Mouse (Mus musculus): ENCODE data around the gene Ppp1r1b. TPM values are rescaled to one million over a fixed set of nuclear protein-coding genes. Genes with fewer than 3 reads are reported as not detected.

Ppp1r1b gene
- total RNA-seq, 2 experiments from 2014 or later = not detected

DNA sequence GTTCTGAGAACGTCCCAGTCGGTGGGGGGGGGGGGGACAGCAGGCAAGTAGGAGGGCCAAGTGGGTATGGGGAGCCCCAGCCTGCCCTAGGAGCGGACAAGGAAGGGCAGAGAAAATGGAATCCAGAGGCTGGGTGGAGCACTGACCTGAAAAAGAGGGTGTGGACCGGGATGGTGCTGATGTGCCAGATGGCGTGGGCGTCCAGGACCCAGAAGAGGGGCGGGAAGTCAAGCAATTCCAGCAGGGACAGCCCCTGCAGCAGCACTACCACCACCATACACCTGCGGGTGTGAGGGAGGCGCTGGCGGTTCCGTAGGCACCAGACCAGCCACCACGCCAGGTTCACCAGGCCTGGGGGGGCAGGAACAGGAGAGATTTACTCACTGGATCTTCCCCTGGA lies 41.9 kb downstream of the Ppp1r1b start:
- ATAC-seq (ENCODE audit: poor library complexity, severe bottlenecking) = no peak

DNA sequence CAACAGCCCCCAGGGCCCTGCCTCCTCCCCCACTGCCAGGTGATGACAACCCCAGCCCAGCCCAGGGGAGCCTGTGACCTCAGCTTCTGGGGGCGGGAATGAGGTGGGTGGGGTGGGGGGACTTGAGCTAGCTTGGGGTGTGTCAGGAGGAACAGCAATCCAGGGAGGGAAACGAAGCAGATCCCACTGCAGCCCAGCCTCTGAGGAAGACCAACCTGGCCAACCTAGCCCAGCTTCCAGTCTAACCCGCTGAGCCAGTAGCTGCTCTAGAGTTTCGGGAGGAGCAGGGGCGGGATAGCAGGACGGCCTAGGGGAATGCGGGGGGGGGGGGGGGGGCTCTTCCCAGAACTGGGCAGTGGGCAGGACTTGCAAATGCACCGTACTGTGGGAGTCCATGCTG lies 43.8 kb downstream of the Ppp1r1b start:
- ATAC-seq (ENCODE audit: poor library complexity, severe bottlenecking) = no peak

DNA sequence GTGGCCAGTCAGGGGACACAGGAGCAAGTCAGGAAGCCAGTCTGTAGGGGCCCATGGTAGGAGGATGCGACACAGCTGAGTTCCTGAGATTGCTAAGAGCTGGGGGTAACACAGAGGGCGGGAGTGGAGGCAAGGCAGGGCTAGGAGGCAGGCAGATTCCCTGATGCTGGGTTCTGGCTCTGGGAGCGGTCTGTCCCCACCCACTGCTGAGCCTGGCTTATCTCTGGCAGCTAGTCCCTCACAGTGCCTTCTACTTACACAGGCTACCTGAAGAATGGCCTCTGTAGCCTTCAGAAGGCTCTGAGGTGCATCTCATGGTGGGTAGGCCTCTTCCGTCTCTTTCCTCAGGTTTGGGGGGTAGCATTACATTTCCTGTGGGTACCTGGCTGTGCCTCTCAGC lies 44.4 kb downstream of the Ppp1r1b start:
- ATAC-seq (ENCODE audit: poor library complexity, severe bottlenecking) = peak; percentile 19; the same call in 1 of the 2 replicates

DNA sequence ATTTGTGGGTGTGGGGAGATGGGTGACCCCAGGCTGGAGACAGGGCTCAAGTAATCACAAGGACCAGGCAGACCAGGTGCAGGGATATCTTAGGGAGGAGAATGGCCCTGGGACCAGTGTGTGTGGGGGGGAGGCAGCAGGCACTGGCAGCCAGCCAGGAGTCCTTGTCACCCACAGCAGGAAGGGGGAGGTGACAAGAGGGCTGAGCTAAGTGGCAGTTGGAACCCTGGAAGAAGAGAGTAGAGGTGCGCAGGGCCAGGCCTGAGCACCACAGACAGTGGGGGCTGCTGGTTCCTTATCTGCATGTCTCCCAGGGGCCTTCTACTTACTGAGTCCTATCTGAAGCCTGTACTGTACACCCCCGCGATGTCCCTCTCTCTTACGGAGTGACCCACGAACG lies 45.1 kb downstream of the Ppp1r1b start:
- no peak for ATAC-seq (ENCODE audit: poor library complexity, severe bottlenecking)

DNA sequence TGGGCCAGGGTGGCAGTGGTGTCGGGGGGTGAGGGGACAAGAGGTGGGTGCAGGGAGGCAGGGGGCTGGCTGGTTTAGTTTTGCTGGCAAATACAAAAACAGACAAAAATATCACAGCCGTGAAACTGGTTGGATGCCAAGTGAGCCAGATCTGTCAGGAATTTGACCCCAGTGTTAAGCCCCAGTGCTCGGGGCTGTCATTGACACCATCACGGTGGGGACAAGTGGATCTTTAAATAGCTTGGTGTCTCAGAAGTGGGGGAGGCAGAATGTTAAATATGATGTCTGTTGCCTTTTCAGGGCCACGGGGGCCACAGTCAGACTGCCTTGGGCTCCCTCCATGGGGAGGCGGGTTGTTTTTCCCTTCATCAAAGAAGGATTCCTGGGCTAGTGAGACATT lies 46.1 kb downstream of the Ppp1r1b start:
- no peak for ATAC-seq (ENCODE audit: poor library complexity, severe bottlenecking)

DNA sequence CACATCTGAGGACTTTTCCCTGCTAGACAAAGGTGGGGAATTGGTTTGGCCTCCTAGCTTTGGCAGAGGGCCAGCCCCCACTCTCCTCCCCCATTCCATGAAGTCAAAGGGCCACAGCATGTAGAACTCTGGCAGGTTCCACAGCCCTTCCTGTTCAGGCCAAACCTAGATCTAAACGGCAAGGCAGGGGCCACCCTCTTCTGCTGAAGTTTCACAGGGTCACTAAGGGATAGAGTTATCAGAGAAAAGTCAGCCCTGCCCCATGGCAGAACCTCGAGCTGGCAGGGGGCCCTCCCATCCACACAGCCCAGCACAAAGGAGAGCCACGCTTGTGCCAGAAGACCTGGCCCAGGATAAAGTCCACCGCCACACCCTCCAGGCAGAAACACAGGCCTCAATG lies 46.8 kb downstream of the Ppp1r1b start:
- no peak for ATAC-seq (ENCODE audit: poor library complexity, severe bottlenecking)

DNA sequence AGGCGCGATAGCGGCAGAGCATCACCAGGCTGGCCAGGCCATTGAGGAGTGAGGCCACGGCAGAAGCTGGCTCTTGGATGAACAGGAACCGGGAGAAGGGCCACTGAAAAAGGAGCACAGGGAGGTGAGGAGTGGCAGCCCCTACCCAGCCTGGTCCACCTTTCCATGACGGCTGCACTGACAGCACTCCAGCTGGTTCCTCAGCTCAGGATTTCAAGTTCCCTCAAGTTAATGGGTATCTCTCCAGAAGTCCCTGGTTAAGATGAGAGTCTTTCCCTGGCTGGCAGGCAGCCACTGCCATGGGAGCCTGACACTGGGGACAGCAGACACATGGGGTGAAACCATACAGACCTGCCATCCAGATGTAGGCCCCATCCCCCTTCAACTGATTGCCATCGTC lies 49.7 kb downstream of the Ppp1r1b start:
- ATAC-seq (ENCODE audit: poor library complexity, severe bottlenecking) = no peak

DNA sequence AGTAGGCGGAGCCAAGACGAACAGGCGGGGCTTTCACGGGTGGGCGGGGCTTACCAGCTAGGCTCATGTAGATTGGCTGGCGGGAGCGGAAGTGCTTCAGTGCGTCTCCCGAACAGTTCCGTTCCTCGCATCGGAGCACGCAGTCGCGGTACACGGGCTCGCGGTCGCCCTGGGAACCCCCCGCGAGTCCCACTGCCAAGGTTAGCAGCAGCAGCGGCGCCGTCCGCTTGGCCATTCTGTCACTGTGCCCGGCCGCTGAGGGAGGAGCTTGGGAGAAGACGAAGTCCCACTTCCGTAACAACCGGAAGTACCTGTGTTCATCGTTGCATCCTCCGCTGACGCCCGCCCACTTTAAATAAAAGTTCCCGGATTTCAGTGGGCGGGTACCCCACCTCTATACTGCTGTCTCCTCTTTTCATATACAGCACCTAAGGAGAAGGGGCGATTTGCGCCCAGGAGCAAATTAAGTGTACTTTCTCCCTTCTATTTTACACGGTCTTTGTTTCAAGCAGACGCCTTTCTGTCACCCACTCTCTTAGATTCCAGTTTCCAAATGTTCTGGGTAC lies 52.0 kb downstream of the Ppp1r1b start, which contains the start of gene Pgap3:
Gene Pgap3, minus strand, starts transcription at position 330 of the 566 bp plus-strand sequence.
- ATAC-seq (ENCODE audit: poor library complexity, severe bottlenecking) = peak; percentile 95

DNA sequence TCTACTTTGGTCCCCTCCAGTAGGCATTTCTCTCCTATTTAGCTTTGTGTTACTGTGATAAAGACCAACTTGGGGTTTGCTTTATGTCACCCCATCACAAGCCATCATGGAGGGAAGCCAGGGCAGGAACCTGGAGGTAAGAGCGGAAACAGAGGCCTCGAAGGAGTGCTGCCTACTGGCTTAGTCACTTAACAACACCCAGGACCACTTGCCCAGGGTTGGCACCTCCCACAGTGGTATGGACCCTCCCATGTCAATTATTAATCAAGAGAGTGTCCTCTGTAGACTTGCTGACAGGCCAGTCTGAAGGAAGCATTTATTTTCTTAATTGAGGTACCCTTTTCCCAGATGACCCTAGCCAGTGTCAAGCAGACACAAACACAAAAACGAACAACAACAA lies 52.6 kb downstream of the Ppp1r1b start:
- ATAC-seq (ENCODE audit: poor library complexity, severe bottlenecking) = no peak

DNA sequence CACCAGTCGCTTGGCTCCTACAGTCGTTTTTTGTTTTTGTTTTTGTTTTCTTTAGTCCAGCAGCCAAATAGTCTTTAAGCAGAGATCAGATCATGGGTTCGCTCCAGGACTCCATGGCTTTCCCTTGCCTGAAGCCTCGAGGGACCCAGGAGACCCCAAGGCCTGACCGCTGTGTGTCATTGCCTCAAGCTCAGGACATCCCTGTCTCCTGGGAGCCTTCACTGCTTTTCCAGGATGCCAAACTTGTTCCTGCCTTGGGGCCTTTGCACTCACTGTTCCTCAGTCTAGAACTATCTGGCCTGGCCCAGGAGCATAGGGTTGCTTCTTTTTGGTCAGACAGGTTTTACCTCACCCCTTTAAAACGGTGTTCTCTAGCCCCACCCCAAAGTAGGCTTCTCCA lies 58.4 kb downstream of the Ppp1r1b start:
- ATAC-seq (ENCODE audit: poor library complexity, severe bottlenecking) = no peak

Other genes with a start within 250 kb of the Ppp1r1b start
- 11.3 and 12.6 TPM in 2 replicates for gene Fbxl20, start 198.0 kb upstream of the Ppp1r1b start, total RNA-seq (2015)
- 12.4 and 14.8 TPM in 2 replicates for gene Fbxl20, start 198.0 kb upstream of the Ppp1r1b start, total RNA-seq (2017)
- gene Med1, start 155.1 kb upstream of the Ppp1r1b start, total RNA-seq (2015) = 64.5 and 70.6 TPM in 2 replicates
- gene Med1, start 155.1 kb upstream of the Ppp1r1b start, total RNA-seq (2017) = 32.5 and 36.3 TPM in 2 replicates
- 40.6 and 43.8 TPM in 2 replicates for gene Cdk12, start 145.3 kb upstream of the Ppp1r1b start, total RNA-seq (2015)
- 50.2 and 52.2 TPM in 2 replicates for gene Cdk12, start 145.3 kb upstream of the Ppp1r1b start, total RNA-seq (2017)
- gene Neurod2, start 18.8 kb upstream of the Ppp1r1b start, total RNA-seq (2015) = not detected in 2 replicates
- not detected in 2 replicates for gene Neurod2, start 18.8 kb upstream of the Ppp1r1b start, total RNA-seq (2017)
- 24.0 and 28.5 TPM in 2 replicates for gene Stard3, start 10.0 kb downstream of the Ppp1r1b start, total RNA-seq (2015)
- 36.0 and 39.9 TPM in 2 replicates for gene Stard3, start 10.0 kb downstream of the Ppp1r1b start, total RNA-seq (2017)
- not detected in 2 replicates for gene Tcap, start 35.4 kb downstream of the Ppp1r1b start, total RNA-seq (2015)
- not detected in 2 replicates for gene Tcap, start 35.4 kb downstream of the Ppp1r1b start, total RNA-seq (2017)
- gene Pnmt, start 38.0 kb downstream of the Ppp1r1b start, total RNA-seq (2015) = not detected in 2 replicates
- not detected in 2 replicates for gene Pnmt, start 38.0 kb downstream of the Ppp1r1b start, total RNA-seq (2017)
- 2.1 and 3.3 TPM in 2 replicates for gene Pgap3, start 52.1 kb downstream of the Ppp1r1b start, total RNA-seq (2015)
- gene Pgap3, start 52.1 kb downstream of the Ppp1r1b start, total RNA-seq (2017) = 2.2 and 2.7 TPM in 2 replicates
- not detected in 2 replicates for gene Erbb2, start 64.1 kb downstream of the Ppp1r1b start, total RNA-seq (2015)
- gene Erbb2, start 64.1 kb downstream of the Ppp1r1b start, total RNA-seq (2017) = 0.28 TPM in 1 of 2 replicates, not detected in the other
- gene Mien1, start 90.6 kb downstream of the Ppp1r1b start, total RNA-seq (2015) = 56.6 and 65.4 TPM in 2 replicates
- 31.5 and 38.0 TPM in 2 replicates for gene Mien1, start 90.6 kb downstream of the Ppp1r1b start, total RNA-seq (2017)
- not detected in 2 replicates for gene Grb7, start 98.0 kb downstream of the Ppp1r1b start, total RNA-seq (2015)
- gene Grb7, start 98.0 kb downstream of the Ppp1r1b start, total RNA-seq (2017) = not detected in 2 replicates
- 6.0 and 9.9 TPM in 2 replicates for gene Ikzf3, start 197.6 kb downstream of the Ppp1r1b start, total RNA-seq (2015)
- 6.6 and 11.0 TPM in 2 replicates for gene Ikzf3, start 197.6 kb downstream of the Ppp1r1b start, total RNA-seq (2017)
- gene Zpbp2, start 202.7 kb downstream of the Ppp1r1b start, total RNA-seq (2015) = 0.34 and 5.4 TPM in 2 replicates
- gene Zpbp2, start 202.7 kb downstream of the Ppp1r1b start, total RNA-seq (2017) = 0.81 TPM in 1 of 2 replicates, not detected in the other
- 5.1 and 7.8 TPM in 2 replicates for gene Ormdl3, start 239.0 kb downstream of the Ppp1r1b start, total RNA-seq (2015)
- gene Ormdl3, start 239.0 kb downstream of the Ppp1r1b start, total RNA-seq (2017) = 6.3 and 8.8 TPM in 2 replicates
- gene Lrrc3c, start 249.9 kb downstream of the Ppp1r1b start, total RNA-seq (2015) = not detected in 2 replicates
- gene Lrrc3c, start 249.9 kb downstream of the Ppp1r1b start, total RNA-seq (2017) = not detected in 2 replicates

Measured in megakaryocyte, adult 5-6 weeks (primary cell).